In the genomic region with DNA sequence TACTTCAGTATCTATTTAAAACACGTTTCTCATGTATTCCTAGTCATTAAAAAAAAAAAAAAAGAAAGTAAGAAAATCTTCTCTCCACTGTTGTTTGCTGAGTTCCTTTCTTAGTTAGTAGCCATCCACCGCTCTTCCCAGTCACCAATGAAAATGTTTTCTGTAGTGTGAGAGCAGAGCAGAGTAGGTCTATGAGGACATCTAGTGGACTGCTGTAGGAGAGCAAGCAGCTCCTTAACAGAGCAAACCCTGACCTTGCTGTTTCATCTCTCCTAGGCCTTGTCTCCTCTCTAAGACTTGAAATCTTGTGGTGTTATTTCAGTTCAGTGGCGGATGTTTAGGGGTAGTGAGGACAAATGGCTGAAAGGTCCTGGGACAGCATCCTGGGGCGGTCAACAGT, we compare ENCODE assay signal across 8 mouse cellular contexts.
DNase-seq lines count a peak whose midpoint lies in the region; ATAC-seq and TF ChIP-seq lines count a peak whose summit lies in the region.

No protein-coding gene starts in this region.

- no peaks in the 10 kb centered on the region for H3K36me3 ChIP-seq in limb, embryonic 14.5 days (ENCODE audit: control insufficient read depth, insufficient read depth, low read length)
- H3K36me3 ChIP-seq in stomach, postnatal 0 days (ENCODE audit: control insufficient read depth, insufficient read depth, low read length) = no peaks in the 10 kb centered on the region
- no peaks in the 10 kb centered on the region for H3K36me3 ChIP-seq in forebrain, embryonic 10.5 days (replicated peaks)

- H3K27me3 ChIP-seq in limb, embryonic 14.5 days (ENCODE audit: control insufficient read depth, insufficient read depth, low read length) = no peaks in the 10 kb centered on the region
- no peaks in the 10 kb centered on the region for H3K27me3 ChIP-seq in stomach, postnatal 0 days (ENCODE audit: control insufficient read depth, insufficient read depth, low read length)
- no peaks in the 10 kb centered on the region for H3K27me3 ChIP-seq in forebrain, embryonic 10.5 days (ENCODE audit: poor library complexity, severe bottlenecking)

- no peak for TF ChIP-seq POLR2A in limb, embryonic 14.5 days (IDR thresholded peaks at IDR 0.05; ENCODE audit: borderline replicate concordance, extremely low read depth, insufficient read depth, insufficient read length)

- 22% methylated on average over 4 of the region's 4 CpGs for WGBS in limb, embryonic 14.5 days
- 32% methylated on average over 4 of the region's 4 CpGs for WGBS in stomach, postnatal 0 days
- 29% methylated on average over 4 of the region's 4 CpGs for WGBS in forebrain, embryonic 10.5 days

- no peak overlapping the region for H3K4me3 ChIP-seq in gastrocnemius, adult 2 months
- no peak overlapping the region for H3K4me3 ChIP-seq in limb, embryonic 14.5 days (replicated peaks; ENCODE audit: low read length)
- H3K4me3 ChIP-seq in stomach, postnatal 0 days (ENCODE audit: low read depth, low read length) = no peak overlapping the region
- H3K4me3 ChIP-seq in forebrain, embryonic 10.5 days = no peak overlapping the region

- TF ChIP-seq EP300 in stomach, postnatal 0 days (optimal IDR thresholded peaks at IDR 0.05) = no peak

- peak; percentile 65 for ATAC-seq in limb, embryonic 14.5 days (ENCODE audit: low FRiP score, low read depth)
- ATAC-seq in stomach, postnatal 0 days (ENCODE audit: low FRiP score, low TSS enrichment) = no peak

- no peak for DNase-seq in gastrocnemius, adult 2 months
- no peak for DNase-seq in gastrocnemius, postnatal 25 days
- DNase-seq in ES-CJ7 (ENCODE audit: low read depth, low spot score) = peak; percentile 52
- DNase-seq in embryo, embryonic 9.5 days (ENCODE audit: extremely low spot score) = peak; percentile 39
- peak; percentile 83 for DNase-seq in limb, embryonic 14.5 days (ENCODE audit: low spot score)
- peak; percentile 14 for DNase-seq in stomach, postnatal 0 days (ENCODE audit: low spot score)
- DNase-seq in spleen, postnatal 10 days (ENCODE audit: low spot score in 2 of 2) = no peak
- no peak for DNase-seq in forebrain, embryonic 10.5 days (ENCODE audit: extremely low spot score, low spot score)

- no peak overlapping the region for H3K9ac ChIP-seq in limb, embryonic 14.5 days (ENCODE audit: low read depth, low read length, severe bottlenecking)
- H3K9ac ChIP-seq in stomach, postnatal 0 days (ENCODE audit: low read length) = no peak overlapping the region

- intact Hi-C loops in gastrocnemius, adult 2 months (cut with DNase I) = loop anchor here (10.0 kb wide), 1 partner anchor 96 kb away; no protein-coding TSS in a partner anchor

- no peak overlapping the region; the same call in 1 of the 2 replicates for H3K27ac ChIP-seq in gastrocnemius, adult 2 months
- no peak overlapping the region for H3K27ac ChIP-seq in limb, embryonic 14.5 days (replicated peaks; ENCODE audit: low read depth, low read length)
- no peak overlapping the region for H3K27ac ChIP-seq in stomach, postnatal 0 days (replicated peaks)
- no peak overlapping the region for H3K27ac ChIP-seq in forebrain, embryonic 10.5 days

- H3K9me3 ChIP-seq in limb, embryonic 14.5 days (ENCODE audit: control insufficient read depth, low read length) = no peaks in the 10 kb centered on the region
- H3K9me3 ChIP-seq in stomach, postnatal 0 days (ENCODE audit: control insufficient read depth, low read length) = no peaks in the 10 kb centered on the region
- H3K9me3 ChIP-seq in forebrain, embryonic 10.5 days = no peaks in the 10 kb centered on the region

- TF ChIP-seq CTCF in gastrocnemius, adult 2 months (IDR thresholded peaks at IDR 0.05) = peak; percentile 77
- peak; percentile 90 for TF ChIP-seq CTCF in stomach, postnatal 0 days (IDR thresholded peaks at IDR 0.05; ENCODE audit: low read depth)

- no peak overlapping the region for H3K4me2 ChIP-seq in limb, embryonic 14.5 days (replicated peaks; ENCODE audit: low read depth, low read length, severe bottlenecking)
- H3K4me2 ChIP-seq in stomach, postnatal 0 days (replicated peaks; ENCODE audit: low read depth) = no peak overlapping the region

- peaks cover 6% of the 10 kb centered on the region; the same call in 1 of the 2 replicates for H3K4me1 ChIP-seq in limb, embryonic 14.5 days (ENCODE audit: control insufficient read depth, insufficient read depth, low read length)
- H3K4me1 ChIP-seq in stomach, postnatal 0 days (replicated peaks; ENCODE audit: control insufficient read depth, insufficient read depth) = no peaks in the 10 kb centered on the region
- 0 out of 2 replicates have a peak, but pooled peaks cover 3% of the 10 kb centered on the region for H3K4me1 ChIP-seq in forebrain, embryonic 10.5 days

Comparison
In these comparisons a context has a peak if more than half of its experiments do, and no peak if none do; other contexts are left out.
1. DNase-seq: peak in ES-CJ7 (single experiment), embryo, embryonic 9.5 days (single experiment), limb, embryonic 14.5 days (single experiment) and stomach, postnatal 0 days (single experiment); none in gastrocnemius, adult 2 months (single experiment), gastrocnemius, postnatal 25 days (single experiment), spleen, postnatal 10 days (0 of 2) and forebrain, embryonic 10.5 days (single experiment).